Mouse (Mus musculus) testis, adult 2 months (tissue): ENCODE data around the gene Scyl1. TPM values are rescaled to one million over a fixed set of nuclear protein-coding genes. Genes with fewer than 3 reads are reported as not detected.

Experiments used
- H3K27ac ChIP-seq: fragments of 200-500 bp; 2 replicates; pipeline ENCODE4 v1.5.1; 2012; ENCODE audit warnings: low read depth, low read length; ENCODE audit not compliant: control insufficient read depth, insufficient read depth
- H3K27me3 ChIP-seq: fragments of 200-500 bp; 2 replicates; pipeline ENCODE4 v1.6.1; 2012; ENCODE audit warnings: mild to moderate bottlenecking, low read length, moderate library complexity; ENCODE audit not compliant: control insufficient read depth, insufficient read depth
- H3K36me3 ChIP-seq: fragments of 200-500 bp; 2 replicates; pipeline ENCODE4 v1.6.1; 2012; ENCODE audit warnings: mild to moderate bottlenecking, low read length; ENCODE audit not compliant: control insufficient read depth, insufficient read depth
- H3K4me1 ChIP-seq: fragments of 200-500 bp; 2 replicates; pipeline ENCODE4 v1.6.1; 2012; ENCODE audit warnings: low read length; ENCODE audit not compliant: control insufficient read depth, insufficient read depth
- H3K4me3 ChIP-seq: fragments of 200-500 bp; 2 replicates; pipeline ENCODE4 v1.5.1; 2012; ENCODE audit warnings: low read depth, mild to moderate bottlenecking, low read length, moderate library complexity, mixed read lengths; ENCODE audit not compliant: control insufficient read depth
- CTCF ChIP-seq: fragments of 200-500 bp; IDR thresholded peaks from 2 replicates; pipeline ENCODE4 v1.5.1; 2012; ENCODE audit warnings: low read depth, mild to moderate bottlenecking, inconsistent platforms, low read length, moderate library complexity; ENCODE audit not compliant: control insufficient read depth, insufficient read depth, insufficient replicate concordance
- POLR2A ChIP-seq: fragments of 200-500 bp; IDR thresholded peaks from 2 replicates; pipeline ENCODE4 v1.6.1; 2012; ENCODE audit warnings: low read depth, mild to moderate bottlenecking, inconsistent platforms, low read length, moderate library complexity; ENCODE audit not compliant: control insufficient read depth
- polyA plus RNA-seq: library from polyadenylated mRNA; depleted of rRNA; stranded (reverse); fragments of >200 nt; gene quantifications from 2 replicates; pipeline ENCODE4 v1.2.3, GENCODE M21; 2012; rRNA removed

Scyl1 gene
- polyA plus RNA-seq, 1 experiment = 43.1 TPM

DNA sequence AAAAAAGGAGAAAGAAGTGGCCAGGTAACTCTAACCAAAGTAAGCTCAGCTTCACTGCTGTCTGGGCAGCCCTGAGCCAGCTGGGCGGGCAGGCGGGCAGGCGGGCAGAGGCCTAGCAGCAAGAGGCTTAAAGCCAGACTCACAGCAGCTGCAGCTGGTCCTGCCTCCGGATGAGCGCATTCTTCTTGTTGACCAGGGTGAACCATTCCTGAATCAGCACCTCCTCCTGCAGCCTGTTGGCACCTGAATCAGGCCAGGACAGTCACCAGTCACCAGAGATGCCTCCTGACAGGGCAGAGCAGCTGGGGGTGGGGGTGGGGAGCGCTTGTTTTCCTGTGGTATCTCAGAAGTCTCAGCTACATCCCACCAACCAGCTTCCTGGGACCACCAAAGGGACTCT lies 61.2 kb downstream of the Scyl1 start:
- Histone ChIP-seq H3K4me3 (no peak overlapping the region), H3K4me1 (peaks cover 12% of the 10 kb centered on the region), H3K36me3 (no peaks in the 10 kb centered on the region; the same call in 1 of the 2 replicates), H3K27ac (no peak overlapping the region), H3K27me3 (no peaks in the 10 kb centered on the region)
- TF ChIP-seq CTCF (no peak), POLR2A (no peak)

Other genes starting within 250 kb of the Scyl1 start
- gene Ovol1, start 210.8 kb downstream of the Scyl1 start, polyA plus RNA-seq = 8.5 and 10.1 TPM in 2 replicates
- 15.4 and 16.7 TPM in 2 replicates for gene Ap5b1, start 203.4 kb downstream of the Scyl1 start, polyA plus RNA-seq
- 27.3 and 36.7 TPM in 2 replicates for gene Rnaseh2c, start 169.5 kb downstream of the Scyl1 start, polyA plus RNA-seq
- 108 and 120 TPM in 2 replicates for gene Kat5, start 161.2 kb downstream of the Scyl1 start, polyA plus RNA-seq
- gene Rela, start 133.9 kb downstream of the Scyl1 start, polyA plus RNA-seq = 42.5 and 44.5 TPM in 2 replicates
- gene Sipa1, start 107.7 kb downstream of the Scyl1 start, polyA plus RNA-seq = 5.5 and 9.4 TPM in 2 replicates
- gene Map3k11, start 82.7 kb downstream of the Scyl1 start, polyA plus RNA-seq = 24.6 and 31.8 TPM in 2 replicates
- 63.4 and 67.4 TPM in 2 replicates for gene Pcnx3, start 82.5 kb downstream of the Scyl1 start, polyA plus RNA-seq
- gene Kcnk7, start 67.1 kb downstream of the Scyl1 start, polyA plus RNA-seq = 10.2 and 10.8 TPM in 2 replicates
- gene Ehbp1l1, start 45.1 kb downstream of the Scyl1 start, polyA plus RNA-seq = 105 and 122 TPM in 2 replicates
- 256 and 286 TPM in 2 replicates for gene Fam89b, start 41.8 kb downstream of the Scyl1 start, polyA plus RNA-seq
- gene Ltbp3, start 30.5 kb downstream of the Scyl1 start, polyA plus RNA-seq = 7.6 and 8.1 TPM in 2 replicates
- 25.3 and 28.1 TPM in 2 replicates for gene Frmd8, start 103.9 kb upstream of the Scyl1 start, polyA plus RNA-seq
- 20.1 and 26.1 TPM in 2 replicates for gene Slc25a45, start 106.4 kb upstream of the Scyl1 start, polyA plus RNA-seq
- 0.84 and 0.94 TPM in 2 replicates for gene Tigd3, start 122.7 kb upstream of the Scyl1 start, polyA plus RNA-seq
- 63.6 and 69.2 TPM in 2 replicates for gene Dpf2, start 141.6 kb upstream of the Scyl1 start, polyA plus RNA-seq
- gene Cdc42ep2, start 153.4 kb upstream of the Scyl1 start, polyA plus RNA-seq = 0.89 and 0.90 TPM in 2 replicates
- 31.4 and 32.0 TPM in 2 replicates for gene Pola2, start 192.8 kb upstream of the Scyl1 start, polyA plus RNA-seq
- 0.06 TPM in 1 of 2 replicates, not detected in the other for gene Slc22a20, start 214.7 kb upstream of the Scyl1 start, polyA plus RNA-seq
- gene Capn1, start 244.5 kb upstream of the Scyl1 start, polyA plus RNA-seq = 2.5 and 3.4 TPM in 2 replicates